Mouse (Mus musculus): ENCODE measurements around the gene Scarb2. TPM values are rescaled to one million over a fixed set of nuclear protein-coding genes. Genes with fewer than 3 reads are reported as not detected.

The Scarb2 gene
- polyA plus RNA-seq, 1 experiment from 2014 or later, result 19.7 TPM

DNA sequence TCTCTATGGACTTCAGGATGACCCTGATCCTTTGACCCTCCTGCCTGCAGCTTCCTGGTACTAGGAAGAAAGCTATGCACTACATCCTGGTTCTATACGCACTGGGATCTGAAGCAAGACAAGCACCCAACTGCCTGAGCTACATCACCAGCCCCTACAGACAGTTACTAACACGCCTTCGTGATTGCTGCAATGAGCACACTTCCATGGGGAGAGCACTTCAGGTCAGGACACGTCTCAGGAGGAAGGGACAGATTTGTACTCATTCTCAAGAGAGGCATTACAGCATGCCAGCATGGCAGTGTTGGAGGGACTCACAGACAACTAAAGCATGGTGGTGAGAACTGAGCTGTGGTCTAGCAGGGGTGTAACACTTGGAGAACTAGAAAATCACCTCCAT lies 35.1 kb downstream of the Scarb2 start:
- no peak for TF ChIP-seq CTCF (IDR thresholded peaks at IDR 0.05; ENCODE audit: low read depth)
- no peaks in the 10 kb centered on the region for H3K27me3 ChIP-seq (replicated peaks; ENCODE audit: control insufficient read depth, insufficient read depth, low read length)
- no peaks in the 10 kb centered on the region for H3K4me1 ChIP-seq (replicated peaks; ENCODE audit: control insufficient read depth, insufficient read depth, low read length)
- ATAC-seq, result no peak
- H3K4me3 ChIP-seq (ENCODE audit: low read depth, low read length), result no peak overlapping the region
- no peak overlapping the region for H3K4me2 ChIP-seq (replicated peaks; ENCODE audit: low read depth)
- H3K36me3 ChIP-seq (ENCODE audit: control insufficient read depth, insufficient read depth), result peaks cover 13% of the 10 kb centered on the region
- WGBS, result 88% methylated on average over 4 of the region's 4 CpGs
- no peak overlapping the region for H3K9ac ChIP-seq (ENCODE audit: low read depth, low read length)
- no peak overlapping the region for H3K27ac ChIP-seq (ENCODE audit: low read depth, low read length)
- no peaks in the 10 kb centered on the region for H3K9me3 ChIP-seq (ENCODE audit: control insufficient read depth)

DNA sequence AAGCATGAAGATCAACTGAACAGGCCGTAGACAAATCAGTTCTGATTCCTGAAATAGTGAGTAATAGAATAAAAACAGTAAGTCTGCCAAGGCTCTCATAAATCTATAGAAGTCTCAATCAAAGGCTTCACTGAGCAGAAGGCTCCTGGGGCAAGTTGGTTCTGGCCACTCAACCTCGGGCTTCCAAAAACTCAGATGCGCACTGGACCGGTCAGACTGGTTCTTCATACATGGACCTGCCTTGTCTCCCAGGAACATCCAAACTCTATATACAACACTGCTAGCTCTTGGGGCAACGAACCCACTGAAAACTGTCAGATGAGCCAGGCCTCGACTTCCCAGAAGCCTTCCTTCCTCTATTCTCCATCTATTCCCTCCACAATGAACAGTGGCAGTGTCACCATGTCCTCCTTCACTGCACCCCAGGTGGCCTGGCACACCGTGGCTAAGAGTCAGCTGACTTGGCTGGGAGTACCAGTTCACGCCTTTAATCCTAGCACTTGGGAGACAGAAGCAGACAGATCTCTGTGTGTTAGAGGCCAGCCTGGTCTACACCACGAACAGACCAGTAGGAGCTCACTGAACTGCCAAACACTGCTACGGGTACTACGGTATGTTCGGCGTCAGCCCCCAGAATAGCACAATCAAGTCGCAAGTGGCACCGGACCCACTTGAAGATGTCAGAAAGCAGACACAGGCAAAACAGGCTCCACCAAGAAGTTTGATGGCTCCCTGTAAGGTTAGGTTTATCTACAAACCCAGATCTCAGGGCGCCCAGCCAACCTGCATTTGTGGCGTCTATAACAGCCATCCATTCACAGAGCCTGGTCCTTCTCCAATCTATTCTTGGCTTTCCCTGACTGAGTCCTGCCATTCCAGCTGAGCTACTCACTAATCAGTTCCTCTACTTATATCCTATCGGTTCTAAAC lies 37.2 kb downstream of the Scarb2 start:
- ATAC-seq, result no peak

DNA sequence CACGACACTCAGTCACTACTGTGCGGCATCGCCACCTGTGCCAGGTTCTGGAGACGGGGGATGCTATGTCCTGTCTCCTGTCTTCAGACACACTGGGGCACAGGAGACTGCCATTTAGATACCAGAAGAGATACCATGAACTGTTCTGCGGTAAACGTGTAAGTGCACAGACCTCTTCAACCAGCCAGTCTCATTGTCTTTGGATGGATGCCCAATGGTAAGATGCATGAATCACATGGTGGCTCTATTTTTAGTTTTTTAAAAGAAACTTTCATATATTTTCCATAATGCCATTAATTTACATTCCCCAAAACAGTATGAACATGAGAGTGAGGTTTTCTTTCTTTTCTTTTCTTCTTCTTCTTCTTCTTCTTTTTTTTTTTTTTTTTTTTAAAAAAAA lies 38.4 kb downstream of the Scarb2 start:
- WGBS, result 89% methylated on average over 6 of the region's 6 CpGs
- no peak overlapping the region for H3K9ac ChIP-seq (ENCODE audit: low read depth, low read length)
- no peak overlapping the region for H3K27ac ChIP-seq (ENCODE audit: low read depth, low read length)
- no peak for TF ChIP-seq CTCF (IDR thresholded peaks at IDR 0.05; ENCODE audit: low read depth)
- no peaks in the 10 kb centered on the region for H3K4me1 ChIP-seq (replicated peaks; ENCODE audit: control insufficient read depth, insufficient read depth, low read length)
- H3K27me3 ChIP-seq (replicated peaks; ENCODE audit: control insufficient read depth, insufficient read depth, low read length), result no peaks in the 10 kb centered on the region
- ATAC-seq, result no peak
- no peaks in the 10 kb centered on the region for H3K9me3 ChIP-seq (ENCODE audit: control insufficient read depth)
- no peak overlapping the region for H3K4me2 ChIP-seq (replicated peaks; ENCODE audit: low read depth)
- peaks cover 7% of the 10 kb centered on the region; the same call in 1 of the 2 replicates for H3K36me3 ChIP-seq (ENCODE audit: control insufficient read depth, insufficient read depth)
- H3K4me3 ChIP-seq (ENCODE audit: low read depth, low read length), result no peak overlapping the region

More for the DNA sequence above, 37.2 kb downstream of the Scarb2 start:
- Histone ChIP-seq H3K27me3 (replicated peaks; ENCODE audit: control insufficient read depth, insufficient read depth, low read length) (no peaks in the 10 kb centered on the region), H3K4me2 (replicated peaks; ENCODE audit: low read depth) (no peak overlapping the region), H3K9me3 (ENCODE audit: control insufficient read depth) (no peaks in the 10 kb centered on the region), H3K9ac (ENCODE audit: low read depth, low read length) (no peak overlapping the region), H3K27ac (ENCODE audit: low read depth, low read length) (no peak overlapping the region), H3K4me1 (replicated peaks; ENCODE audit: control insufficient read depth, insufficient read depth, low read length) (no peaks in the 10 kb centered on the region), H3K36me3 (ENCODE audit: control insufficient read depth, insufficient read depth) (peaks cover 7% of the 10 kb centered on the region; the same call in 1 of the 2 replicates), H3K4me3 (ENCODE audit: low read depth, low read length) (no peak overlapping the region)
- TF ChIP-seq CTCF (IDR thresholded peaks at IDR 0.05; ENCODE audit: low read depth), result no peak
- WGBS, result 84% methylated on average over 18 of the region's 18 CpGs

DNA sequence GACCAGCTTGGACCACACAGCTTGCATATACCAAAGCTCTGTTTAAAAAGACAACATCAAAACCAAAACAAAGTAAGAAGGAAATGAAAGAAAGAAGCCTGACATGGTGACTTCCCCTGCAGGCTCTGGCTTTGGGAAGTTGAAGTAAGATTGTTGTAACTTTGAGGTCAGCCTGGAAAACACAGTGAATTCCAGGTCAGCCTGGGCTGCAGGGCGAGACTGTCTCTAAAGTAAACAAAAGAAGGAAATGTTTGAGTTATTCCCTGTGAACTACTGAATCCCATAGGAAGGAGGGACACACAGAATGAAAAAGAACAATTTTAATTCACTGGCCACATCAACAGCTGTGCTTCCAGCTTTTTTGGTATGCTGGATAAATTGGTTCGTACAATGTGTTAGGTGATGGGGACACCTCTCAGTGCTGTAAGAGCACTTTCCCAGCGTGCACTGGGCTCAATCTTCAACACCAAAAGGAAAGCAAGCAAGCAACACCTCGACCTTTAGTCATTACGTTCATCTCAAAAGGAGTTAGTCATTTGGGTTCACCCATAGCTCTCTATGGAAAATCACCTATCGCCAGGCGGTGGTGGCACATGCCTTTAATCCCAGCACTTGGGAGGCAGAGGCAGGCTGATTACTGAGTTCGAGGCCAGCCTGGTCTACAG lies 39.4 kb downstream of the Scarb2 start:
- Histone ChIP-seq H3K27me3 (replicated peaks; ENCODE audit: control insufficient read depth, insufficient read depth, low read length) (no peaks in the 10 kb centered on the region), H3K4me1 (replicated peaks; ENCODE audit: control insufficient read depth, insufficient read depth, low read length) (no peaks in the 10 kb centered on the region), H3K4me2 (replicated peaks; ENCODE audit: low read depth) (no peak overlapping the region), H3K4me3 (ENCODE audit: low read depth, low read length) (no peak overlapping the region), H3K36me3 (ENCODE audit: control insufficient read depth, insufficient read depth) (no peaks in the 10 kb centered on the region; the same call in 1 of the 2 replicates), H3K9ac (ENCODE audit: low read depth, low read length) (no peak overlapping the region), H3K27ac (ENCODE audit: low read depth, low read length) (no peak overlapping the region), H3K9me3 (ENCODE audit: control insufficient read depth) (no peaks in the 10 kb centered on the region)
- 60% methylated on average over 8 of the region's 8 CpGs for WGBS
- no peak for TF ChIP-seq CTCF (IDR thresholded peaks at IDR 0.05; ENCODE audit: low read depth)
- no peak for ATAC-seq

DNA sequence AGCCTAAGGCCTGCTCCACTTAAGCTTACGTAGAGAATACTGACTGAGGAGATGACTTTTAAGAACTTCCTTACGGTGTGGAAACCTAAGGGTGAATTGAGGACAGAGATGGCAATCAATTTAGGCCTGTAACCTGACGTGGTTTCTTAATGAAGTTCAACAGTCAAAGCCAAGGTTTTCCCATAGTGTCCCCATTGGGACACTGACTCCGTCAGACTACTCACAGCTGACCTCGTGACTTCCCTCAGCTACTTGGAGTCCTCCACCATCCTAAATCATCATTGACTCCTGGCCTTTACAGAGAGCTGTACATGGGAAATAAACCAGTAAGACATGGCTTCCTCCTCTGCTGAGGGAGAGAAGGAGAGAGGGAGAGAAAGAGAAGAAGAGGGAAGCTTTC lies 41.1 kb downstream of the Scarb2 start:
- Histone ChIP-seq H3K4me2 (replicated peaks; ENCODE audit: low read depth) (no peak overlapping the region), H3K9ac (ENCODE audit: low read depth, low read length) (no peak overlapping the region), H3K4me1 (replicated peaks; ENCODE audit: control insufficient read depth, insufficient read depth, low read length) (no peaks in the 10 kb centered on the region), H3K4me3 (ENCODE audit: low read depth, low read length) (no peak overlapping the region), H3K36me3 (ENCODE audit: control insufficient read depth, insufficient read depth) (peaks cover 8% of the 10 kb centered on the region), H3K27me3 (replicated peaks; ENCODE audit: control insufficient read depth, insufficient read depth, low read length) (no peaks in the 10 kb centered on the region), H3K27ac (ENCODE audit: low read depth, low read length) (no peak overlapping the region), H3K9me3 (ENCODE audit: control insufficient read depth) (no peaks in the 10 kb centered on the region)
- ATAC-seq, result no peak
- TF ChIP-seq CTCF (IDR thresholded peaks at IDR 0.05; ENCODE audit: low read depth), result no peak
- 85% methylated on average over 5 of the region's 5 CpGs for WGBS

DNA sequence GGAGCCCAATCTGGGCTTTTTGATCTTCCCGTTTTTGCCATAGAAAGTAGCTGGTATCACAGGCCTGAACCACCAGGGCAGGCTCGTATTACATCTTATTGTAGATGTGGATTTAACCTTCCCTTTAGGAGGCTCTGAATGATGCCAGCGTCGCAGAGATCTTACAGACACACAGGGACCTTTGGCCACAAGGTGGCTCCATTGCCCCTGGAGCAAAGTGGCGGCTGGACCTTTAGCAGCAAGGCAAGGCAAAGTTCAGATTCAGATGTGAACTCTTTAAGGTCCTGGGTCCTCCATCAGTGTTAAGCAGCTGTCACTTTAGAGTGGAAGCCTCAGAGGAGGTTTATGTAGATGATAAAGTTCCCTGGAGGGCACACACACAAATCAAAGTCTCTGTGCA lies 45.3 kb downstream of the Scarb2 start:
- ATAC-seq, result no peak
- H3K36me3 ChIP-seq (ENCODE audit: control insufficient read depth, insufficient read depth), result peaks cover 35% of the 10 kb centered on the region
- H3K27me3 ChIP-seq (replicated peaks; ENCODE audit: control insufficient read depth, insufficient read depth, low read length), result no peaks in the 10 kb centered on the region
- no peak overlapping the region for H3K4me2 ChIP-seq (replicated peaks; ENCODE audit: low read depth)
- H3K9me3 ChIP-seq (ENCODE audit: control insufficient read depth), result no peaks in the 10 kb centered on the region
- no peak overlapping the region for H3K9ac ChIP-seq (ENCODE audit: low read depth, low read length)
- H3K4me1 ChIP-seq (replicated peaks; ENCODE audit: control insufficient read depth, insufficient read depth, low read length), result no peaks in the 10 kb centered on the region
- TF ChIP-seq CTCF (IDR thresholded peaks at IDR 0.05; ENCODE audit: low read depth), result peak; percentile 93
- WGBS, result 27% methylated on average over 5 of the region's 5 CpGs
- no peak overlapping the region for H3K27ac ChIP-seq (ENCODE audit: low read depth, low read length)
- H3K4me3 ChIP-seq (ENCODE audit: low read depth, low read length), result no peak overlapping the region
